Mouse (Mus musculus): ENCODE results near the gene Ifi203.

- TF ChIP-seq CTCF (IDR thresholded peaks at IDR 0.05; ENCODE audit: extremely low read depth, insufficient read depth, low read length) = no peak
- no peak for TF ChIP-seq POLR2A (IDR thresholded peaks at IDR 0.05; ENCODE audit: extremely low read depth, insufficient read depth, low read length)
Observed at GRCm38 (mm10) chr1:173977622-173978021, 35.1 kb upstream of the Ifi203 start.
